Mouse (Mus musculus) spleen, postnatal 4 days (tissue): ENCODE data around the gene Neb.

ENCODE experiments used
- DNase-seq, 2 experiments: peaks; one replicate each; pipeline ENCODE4 v3.0.0; 2022; ENCODE audit warnings: low spot score in 2 of 2

Gene Neb

DNA sequence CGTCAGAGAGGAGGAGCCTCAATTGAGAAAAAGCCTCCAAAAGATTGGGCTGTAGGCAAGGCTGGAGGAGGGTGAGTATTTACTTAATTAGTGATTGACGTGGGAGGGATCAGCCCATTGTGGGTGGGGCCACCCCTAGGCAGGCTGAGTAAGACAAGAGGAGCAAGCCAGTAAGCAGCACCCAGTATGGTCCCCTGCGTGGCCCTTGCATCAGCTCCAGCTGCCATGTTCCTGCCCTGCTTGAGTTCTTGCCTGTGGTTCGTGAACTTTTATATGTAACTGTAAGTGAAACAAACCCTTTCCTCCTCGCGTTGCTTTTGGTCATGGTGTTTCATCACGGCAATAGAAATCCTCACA lies at the start of gene Neb:
TSS of gene Neb (minus strand) at position 27 of the 357 bp plus-strand sequence.
- no peak for DNase-seq

- no peak for DNase-seq
Observed at GRCm38 (mm10) chr2:52427383-52427782, 49.1 kb upstream of the Neb start.

DNA sequence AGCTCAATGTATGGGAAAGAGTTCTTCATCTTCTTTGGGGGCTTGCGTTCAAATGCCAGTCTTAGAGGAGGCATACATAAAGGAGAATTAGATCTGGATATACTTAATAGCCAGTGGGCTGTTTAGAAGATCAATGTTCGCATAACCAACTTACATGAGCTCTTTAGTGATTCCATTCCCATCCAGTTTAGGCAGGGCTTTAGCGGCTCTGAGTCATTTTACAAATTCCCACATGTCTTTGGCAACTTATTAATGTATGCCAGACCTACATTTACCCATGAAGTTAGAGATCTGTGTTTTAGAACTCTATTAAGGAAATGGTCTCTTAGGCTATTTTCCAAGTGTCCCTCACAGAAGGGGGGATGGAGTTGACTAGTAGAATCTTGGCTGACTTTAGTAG lies 47.8 kb upstream of the Neb start:
- no peak for DNase-seq

DNA sequence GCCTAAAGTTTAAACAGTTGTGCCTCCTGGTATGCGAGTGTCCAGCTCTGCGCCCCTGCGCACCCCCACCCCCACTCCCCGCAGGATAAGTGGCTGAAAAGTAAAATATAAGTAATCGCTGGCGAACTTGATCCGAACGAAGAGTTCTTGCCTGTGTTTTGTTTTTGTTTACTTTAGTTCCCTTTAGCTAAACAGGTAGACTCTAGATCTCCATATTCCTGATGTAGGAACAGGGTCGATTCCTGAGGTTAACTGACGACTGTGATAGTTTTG lies 47.2 kb upstream of the Neb start:
- no peak for DNase-seq

- DNase-seq, result peak; percentile 96 to 100
Observed at GRCm38 (mm10) chr2:52424747-52425522, 46.7 kb upstream of the Neb start, which contains the start of gene Arl5a. TSS of gene Arl5a (minus strand) at chr2:52424901.

GRCm38 (mm10) chr2:52424248-52424728 lies 46.0 kb upstream of the Neb start:
- peak; percentile 53 to 81 for DNase-seq

GRCm38 (mm10) chr2:52423611-52424247 lies 45.5 kb upstream of the Neb start:
- DNase-seq, result no peak

- no peak for DNase-seq
Observed at GRCm38 (mm10) chr2:52422871-52423610, 44.8 kb upstream of the Neb start.

DNA sequence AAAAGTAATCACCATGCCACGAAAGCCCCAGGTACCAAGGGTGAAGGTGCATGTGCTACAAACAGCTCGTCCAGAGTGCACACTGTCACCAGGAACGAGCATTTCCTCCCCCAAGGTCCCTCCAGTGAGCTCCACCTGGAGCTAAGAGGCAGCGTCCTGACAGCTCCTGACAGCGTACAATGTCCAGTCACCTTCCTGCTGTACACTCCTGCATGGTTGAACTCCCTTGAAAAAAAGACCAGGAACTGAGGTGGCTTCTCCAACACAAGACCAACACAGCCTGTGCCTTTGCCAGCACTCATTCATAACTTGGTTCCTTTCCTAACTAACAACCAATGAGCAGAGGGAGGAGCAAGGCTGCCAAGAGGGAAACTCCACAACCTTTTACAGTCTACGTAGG lies 42.9 kb upstream of the Neb start:
- no peak for DNase-seq

GRCm38 (mm10) chr2:52420001-52420710 lies 41.9 kb upstream of the Neb start:
- DNase-seq, result no peak

GRCm38 (mm10) chr2:52419295-52419694 lies 41.0 kb upstream of the Neb start:
- peak in 1 of 2 experiments; percentile 49 for DNase-seq

DNA sequence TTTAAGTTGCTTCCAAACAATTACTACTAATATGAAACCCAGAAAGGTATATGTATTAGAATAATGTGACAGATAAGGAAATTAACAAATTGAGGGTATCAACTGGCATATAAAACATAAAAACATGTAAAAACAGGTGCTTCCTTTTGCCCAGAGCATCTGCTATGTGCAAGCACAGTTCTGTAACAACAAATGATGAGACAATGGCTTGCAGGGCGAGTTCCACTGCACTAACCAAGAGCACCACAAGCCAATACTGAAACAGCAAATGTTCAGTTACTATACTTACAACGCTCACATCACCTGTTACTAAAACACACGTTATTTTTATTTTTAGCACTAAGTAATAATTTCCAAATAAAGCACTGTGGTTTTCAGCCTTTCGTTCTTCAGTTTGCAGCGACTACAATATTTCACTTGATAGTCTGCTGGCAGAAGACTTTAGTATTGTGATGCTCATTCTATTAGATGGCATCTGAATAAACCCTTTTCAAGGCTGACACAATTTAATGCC lies 34.3 kb upstream of the Neb start:
- DNase-seq, result no peak

- no peak for DNase-seq
Observed at GRCm38 (mm10) chr2:52406480-52406879, 28.2 kb upstream of the Neb start.

- DNase-seq, result no peak
Observed at GRCm38 (mm10) chr2:52405238-52405637, 27.0 kb upstream of the Neb start.

GRCm38 (mm10) chr2:52394529-52394928 lies 16.3 kb upstream of the Neb start:
- no peak for DNase-seq

GRCm38 (mm10) chr2:52390415-52390975 lies 12.2 kb upstream of the Neb start:
- DNase-seq, result no peak

- no peak for DNase-seq
Observed at GRCm38 (mm10) chr2:52389975-52390374, 11.7 kb upstream of the Neb start.

DNA sequence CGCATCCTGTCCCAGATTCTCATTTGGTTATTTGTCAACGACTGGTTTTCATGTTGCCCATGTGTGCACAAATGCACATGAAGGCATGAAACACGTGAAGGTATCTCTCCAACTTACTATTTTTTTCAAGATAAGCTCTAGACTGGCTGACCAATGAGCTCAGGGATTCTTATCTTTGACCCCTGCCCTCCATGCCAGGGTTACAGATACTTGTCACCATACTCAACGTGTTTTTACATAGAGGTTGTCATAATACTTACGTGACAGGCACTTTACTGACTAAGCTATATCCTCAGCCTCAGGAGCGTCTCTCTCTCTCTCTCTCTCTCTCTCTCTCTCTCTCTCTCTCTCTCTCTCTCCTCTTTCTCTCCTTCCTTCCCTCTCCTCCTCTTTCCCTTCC lies 8.2 kb upstream of the Neb start:
- no peak for DNase-seq

GRCm38 (mm10) chr2:52386037-52386436 lies 7.8 kb upstream of the Neb start:
- DNase-seq, result no peak

DNA sequence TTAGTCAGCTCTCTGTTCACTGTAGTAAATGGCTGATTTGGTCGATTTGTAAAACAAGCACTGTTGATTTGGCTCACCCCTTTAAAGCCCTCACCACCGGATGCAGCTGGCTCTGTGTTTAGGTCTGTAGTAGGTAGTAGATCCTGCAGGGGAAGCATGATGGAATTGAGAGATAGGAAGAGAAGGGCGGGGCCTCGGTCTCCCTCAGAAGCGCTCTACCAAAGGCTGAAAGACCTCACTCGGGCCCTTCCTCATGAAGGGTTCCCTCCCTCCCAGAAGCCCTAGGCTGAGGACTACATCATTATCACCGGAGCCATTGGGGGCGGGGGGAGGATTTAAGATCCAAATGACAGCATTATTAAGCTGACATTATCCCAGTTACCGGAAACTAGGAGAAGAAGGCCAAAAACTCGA lies 581 bp upstream of the Neb start:
- DNase-seq, result no peak

- no peak for DNase-seq
Observed at GRCm38 (mm10) chr2:52377706-52378447, 397 bp downstream of the Neb start.
